Mouse (Mus musculus) MEL (cell line): ENCODE data around the gene Ap2a1. TPM values are rescaled to one million over a fixed set of nuclear protein-coding genes. Genes with fewer than 3 reads are reported as not detected.

ENCODE experiments used
- DNase-seq: peaks from one replicate; pipeline ENCODE4 v3.0.0; 2011; ENCODE audit warnings: low read depth, low spot score
- H3K27ac ChIP-seq: 2 replicates; pipeline ENCODE4 v1.5.1; 2012; ENCODE audit warnings: low read depth, mild to moderate bottlenecking, control low read depth, low read length, moderate library complexity; ENCODE audit not compliant: control insufficient read depth
- H3K27me3 ChIP-seq, 2 experiments: fragments of 150-350 bp in 1 of 2; sonication (generic) in 1 of 2; 2 replicates each; pipeline ENCODE4 v1.6.1; 2012; ENCODE audit warnings: low read length in 2 of 2, mild to moderate bottlenecking in 2 of 2, improper control_type of control experiment in 1 of 2, moderate library complexity in 1 of 2; ENCODE audit not compliant: insufficient read depth in 2 of 2, control insufficient read depth in 1 of 2
- H3K36me3 ChIP-seq, 2 experiments: 2 replicates each; pipeline ENCODE4 v1.6.1; 2012 to 2014; ENCODE audit warnings: low read length in 2 of 2, improper control_type of control experiment in 1 of 2, inconsistent platforms in 1 of 2, mild to moderate bottlenecking in 1 of 2; ENCODE audit not compliant: insufficient read depth in 2 of 2, control insufficient read depth in 1 of 2
- H3K4me1 ChIP-seq, 2 experiments: fragments of 150-350 bp in 1 of 2; sonication (generic) in 1 of 2; 2 replicates each; pipeline ENCODE4 v1.6.1; 2012; ENCODE audit warnings: low read length in 2 of 2, improper control_type of control experiment in 1 of 2, mild to moderate bottlenecking in 1 of 2; ENCODE audit not compliant: insufficient read depth in 2 of 2, control insufficient read depth in 1 of 2
- H3K4me3 ChIP-seq, 2 experiments: fragments of 150-350 bp in 1 of 2; sonication (generic) in 1 of 2; 2 replicates each; pipeline ENCODE4 v1.5.1; 2012; ENCODE audit warnings: low read depth in 2 of 2, low read length in 2 of 2, mild to moderate bottlenecking in 2 of 2, moderate library complexity in 2 of 2, control low read depth in 1 of 2, improper control_type of control experiment in 1 of 2; ENCODE audit not compliant: control insufficient read depth in 1 of 2, insufficient read depth in 1 of 2
- H3K79me2 ChIP-seq: 2 replicates; pipeline ENCODE4 v1.6.1; 2012; ENCODE audit warnings: mild to moderate bottlenecking, low read length, moderate library complexity; ENCODE audit not compliant: control insufficient read depth, poor library complexity, insufficient read depth
- H3K9ac ChIP-seq: 2 replicates; pipeline ENCODE4 v1.6.1; 2012; ENCODE audit warnings: low read depth, mild to moderate bottlenecking, control low read depth, low read length, moderate library complexity; ENCODE audit not compliant: control insufficient read depth, poor library complexity, severe bottlenecking
- H3K9me3 ChIP-seq: fragments of 150-350 bp; sonication (generic); replicated peaks from 2 replicates; pipeline ENCODE4 v1.6.1; 2012; ENCODE audit warnings: mild to moderate bottlenecking, low read length, improper control_type of control experiment, moderate library complexity; ENCODE audit not compliant: insufficient read depth
- CTCF ChIP-seq, 3 experiments: IDR thresholded peaks in 2 of 3; conservative IDR thresholded peaks in 1 of 3; 2 replicates each; pipeline ENCODE4 v1.5.1; 2011 to 2012; ENCODE audit warnings: low read length in 3 of 3, low read depth in 2 of 3, mild to moderate bottlenecking in 2 of 3, improper control_type of control experiment in 1 of 3, inconsistent platforms in 1 of 3, mixed read lengths in 1 of 3, moderate library complexity in 1 of 3; ENCODE audit not compliant: control insufficient read depth in 1 of 3, insufficient read depth in 1 of 3, poor library complexity in 1 of 3, severe bottlenecking in 1 of 3
- EP300 ChIP-seq, 2 experiments: IDR thresholded peaks; 2 replicates each; pipeline ENCODE4 v1.6.1; 2011; ENCODE audit warnings: improper control_type of control experiment in 2 of 2, low read length in 2 of 2, low read depth in 1 of 2, mild to moderate bottlenecking in 1 of 2
- GATA1 ChIP-seq: IDR thresholded peaks from 2 replicates; pipeline ENCODE4 v1.6.1; 2011; ENCODE audit warnings: low read depth, low read length, improper control_type of control experiment
- KAT2A ChIP-seq: conservative IDR thresholded peaks from 2 replicates; pipeline ENCODE4 v1.6.1; 2012; ENCODE audit warnings: low read depth, low read length, improper control_type of control experiment, inconsistent platforms
- MAX ChIP-seq: IDR thresholded peaks from 2 replicates; pipeline ENCODE4 v1.6.1; 2011; ENCODE audit warnings: low read length, improper control_type of control experiment
- MAZ ChIP-seq: IDR thresholded peaks from 2 replicates; pipeline ENCODE4 v1.6.1; 2012; ENCODE audit warnings: low read depth, mild to moderate bottlenecking, inconsistent platforms, low read length, improper control_type of control experiment
- MEF2A ChIP-seq: IDR thresholded peaks from 2 replicates; pipeline ENCODE4 v1.6.1; 2014; ENCODE audit warnings: low read depth, mild to moderate bottlenecking, inconsistent platforms, low read length, improper control_type of control experiment; ENCODE audit not compliant: poor library complexity, insufficient replicate concordance, severe bottlenecking; ENCODE audit errors: extremely low read depth
- MXI1 ChIP-seq: IDR thresholded peaks from 2 replicates; pipeline ENCODE4 v1.6.1; 2011; ENCODE audit warnings: mild to moderate bottlenecking, low read depth, low read length, improper control_type of control experiment
- MYC ChIP-seq: IDR thresholded peaks from 2 replicates; pipeline ENCODE4 v1.6.1; 2011; ENCODE audit warnings: low read depth, mild to moderate bottlenecking, low read length, improper control_type of control experiment, moderate library complexity
- POLR2AphosphoS2 ChIP-seq: IDR thresholded peaks from 2 replicates; pipeline ENCODE4 v1.6.1; 2011; ENCODE audit warnings: low read length, improper control_type of control experiment
- POLR2AphosphoS5 ChIP-seq: IDR thresholded peaks from 2 replicates; pipeline ENCODE4 v1.6.1; 2012; ENCODE audit warnings: low read depth, borderline replicate concordance, mild to moderate bottlenecking, inconsistent platforms, low read length, moderate library complexity, mixed read lengths
- SIN3A ChIP-seq: IDR thresholded peaks from 2 replicates; pipeline ENCODE4 v1.6.1; 2012; ENCODE audit warnings: low read length, improper control_type of control experiment, inconsistent platforms
- TBP ChIP-seq: IDR thresholded peaks from 2 replicates; pipeline ENCODE4 v1.8.0; 2011; ENCODE audit warnings: low read depth, low read length, improper control_type of control experiment
- ZC3H11A ChIP-seq: IDR thresholded peaks from 2 replicates; pipeline ENCODE4 v1.6.1; 2012; ENCODE audit warnings: low read depth, mild to moderate bottlenecking, inconsistent platforms, low read length, improper control_type of control experiment
- ZKSCAN1 ChIP-seq: IDR thresholded peaks from 2 replicates; pipeline ENCODE4 v1.6.1; 2012; ENCODE audit warnings: low read depth, mild to moderate bottlenecking, inconsistent platforms, low read length, improper control_type of control experiment, moderate library complexity
- ZNF384 ChIP-seq: IDR thresholded peaks from 2 replicates; pipeline ENCODE4 v1.6.1; 2012; ENCODE audit warnings: low read depth, mild to moderate bottlenecking, inconsistent platforms, low read length, improper control_type of control experiment
- polyA plus RNA-seq, 2 experiments: library from polyadenylated mRNA; stranded (reverse) in 1 of 2; unstranded in 1 of 2; fragments of >175 nt in 1 of 2; fragments of >200 nt in 1 of 2; gene quantifications; 2 replicates each; pipeline versions ENCODE4 v1.2.1 to v1.2.4; 2012; ENCODE audit warnings: low replicate concordance in 2 of 2, low read depth in 1 of 2; ENCODE audit not compliant: insufficient read length in 2 of 2, insufficient read depth in 1 of 2, missing spikeins in 1 of 2
- total RNA-seq: library from RNA; depleted of rRNA; stranded (reverse); fragments of 300-350 nt; gene quantifications from 2 replicates; pipeline ENCODE4 v1.2.3, GENCODE M21; 2012

Ap2a1 gene
- total and polyA plus RNA-seq, 3 experiments = 54.0 to 107 (median 73.1) TPM

- TF ChIP-seq MYC = no peak
- no peak for TF ChIP-seq KAT2A
- TF ChIP-seq TBP = no peak
- TF ChIP-seq EP300 (IDR thresholded peaks at IDR 0.05; ENCODE audit: low read depth in 1 of 2, low read length in 2 of 2) = no peak
- Histone ChIP-seq H3K36me3 (peaks cover 3 to 9% of the 10 kb centered on the region in 2 experiments), H3K27ac (no peak overlapping the region), H3K9me3 (no peaks in the 10 kb centered on the region), H3K4me1 (peaks cover 0 to 7% of the 10 kb centered on the region in 2 experiments; a peak in 2 of 4 replicates), H3K79me2 (no peaks in the 10 kb centered on the region), H3K9ac (no peak overlapping the region), H3K4me3 (no peak overlapping the region), H3K27me3 (no peaks in the 10 kb centered on the region)
- no peak for DNase-seq
Measured at GRCm38 (mm10) chr7:44919127-44919526, 10.2 kb downstream of the Ap2a1 start.

GRCm38 (mm10) chr7:44918219-44918618 lies 11.1 kb downstream of the Ap2a1 start:
- Histone ChIP-seq H3K4me1 (peaks cover 0 to 7% of the 10 kb centered on the region in 2 experiments; a peak in 1 of 4 replicates), H3K9ac (no peak overlapping the region)
- no peak for DNase-seq
- TF ChIP-seq ZC3H11A (no peak), MAX (no peak), ZNF384 (no peak), POLR2AphosphoS2 (no peak), SIN3A (no peak), GATA1 (no peak), MXI1 (no peak), POLR2AphosphoS5 (no peak), KAT2A (no peak), ZKSCAN1 (no peak), MAZ (no peak), MEF2A (no peak), CTCF (IDR thresholded peaks at IDR 0.05 in 2 of 3, conservative IDR thresholded peaks at IDR 0.05 in 1 of 3; ENCODE audit: control insufficient read depth in 1 of 3, insufficient read depth in 1 of 3, low read depth in 2 of 3, low read length in 3 of 3, poor library complexity in 1 of 3, severe bottlenecking in 1 of 3) (no peak)
- TF ChIP-seq, all 39 proteins: peak for 0
- Histone ChIP-seq H3K27ac (no peak overlapping the region), H3K9me3 (no peaks in the 10 kb centered on the region), H3K79me2 (no peaks in the 10 kb centered on the region), H3K4me3 (no peak overlapping the region), H3K27me3 (no peaks in the 10 kb centered on the region), H3K36me3 (peaks cover 3% of the 10 kb centered on the region in 2 experiments)
